Mouse (Mus musculus): ENCODE measurements around the gene Ninj2.

The Ninj2 gene

GRCm38 (mm10) chr6:120094091-120094776, 1.1 kb downstream of the Ninj2 start:
- DNase-seq (ENCODE audit: low spot score) = no peak

- DNase-seq (ENCODE audit: low spot score) = no peak
These were observed 1.9 kb downstream of the Ninj2 start for GRCm38 (mm10) chr6:120095096-120095495.

- no peak for DNase-seq (ENCODE audit: low spot score)
These were observed 2.4 kb downstream of the Ninj2 start for GRCm38 (mm10) chr6:120095501-120095900.

GRCm38 (mm10) chr6:120099392-120099791, 6.2 kb downstream of the Ninj2 start:
- no peak for DNase-seq (ENCODE audit: low spot score)

GRCm38 (mm10) chr6:120101221-120101620, 8.1 kb downstream of the Ninj2 start:
- no peak for DNase-seq (ENCODE audit: low spot score)

GRCm38 (mm10) chr6:120101996-120102395, 8.8 kb downstream of the Ninj2 start:
- DNase-seq (ENCODE audit: low spot score) = no peak

GRCm38 (mm10) chr6:120103104-120103503, 10.0 kb downstream of the Ninj2 start:
- no peak for DNase-seq (ENCODE audit: low spot score)

- no peak for DNase-seq (ENCODE audit: low spot score)
These were observed 11.9 kb downstream of the Ninj2 start for GRCm38 (mm10) chr6:120105055-120105454.

- no peak for DNase-seq (ENCODE audit: low spot score)
These were observed 14.4 kb downstream of the Ninj2 start for GRCm38 (mm10) chr6:120107586-120107985.

GRCm38 (mm10) chr6:120108061-120108460, 14.9 kb downstream of the Ninj2 start:
- DNase-seq (ENCODE audit: low spot score) = no peak

GRCm38 (mm10) chr6:120109173-120109572, 16.0 kb downstream of the Ninj2 start:
- DNase-seq (ENCODE audit: low spot score) = no peak

GRCm38 (mm10) chr6:120109932-120110331, 16.8 kb downstream of the Ninj2 start:
- no peak for DNase-seq (ENCODE audit: low spot score)

GRCm38 (mm10) chr6:120110738-120111409, 17.7 kb downstream of the Ninj2 start:
- no peak for DNase-seq (ENCODE audit: low spot score)

- DNase-seq (ENCODE audit: low spot score) = no peak
These were observed 18.2 kb downstream of the Ninj2 start for GRCm38 (mm10) chr6:120111410-120111783.

GRCm38 (mm10) chr6:120111984-120112803, 19.0 kb downstream of the Ninj2 start:
- peak; percentile 14 for DNase-seq (ENCODE audit: low spot score)

- no peak for DNase-seq (ENCODE audit: low spot score)
These were observed 20.7 kb downstream of the Ninj2 start for GRCm38 (mm10) chr6:120113856-120114255.

GRCm38 (mm10) chr6:120114271-120114670, 21.1 kb downstream of the Ninj2 start:
- DNase-seq (ENCODE audit: low spot score) = no peak

GRCm38 (mm10) chr6:120114698-120115097, 21.5 kb downstream of the Ninj2 start:
- DNase-seq (ENCODE audit: low spot score) = peak; percentile 15

GRCm38 (mm10) chr6:120115443-120115842, 22.3 kb downstream of the Ninj2 start:
- DNase-seq (ENCODE audit: low spot score) = no peak

- DNase-seq (ENCODE audit: low spot score) = no peak
These were observed 26.7 kb downstream of the Ninj2 start for GRCm38 (mm10) chr6:120119824-120120223.

- DNase-seq (ENCODE audit: low spot score) = no peak
These were observed 31.5 kb downstream of the Ninj2 start for GRCm38 (mm10) chr6:120124688-120125087.

GRCm38 (mm10) chr6:120126456-120126855, 33.3 kb downstream of the Ninj2 start:
- DNase-seq (ENCODE audit: low spot score) = no peak

- no peak for DNase-seq (ENCODE audit: low spot score)
These were observed 34.2 kb downstream of the Ninj2 start for GRCm38 (mm10) chr6:120127321-120127720.

Measured in urinary bladder, postnatal 10 days (tissue).